Mouse (Mus musculus): Measurements from ENCODE around the gene Tcf15.

The Tcf15 gene

DNA sequence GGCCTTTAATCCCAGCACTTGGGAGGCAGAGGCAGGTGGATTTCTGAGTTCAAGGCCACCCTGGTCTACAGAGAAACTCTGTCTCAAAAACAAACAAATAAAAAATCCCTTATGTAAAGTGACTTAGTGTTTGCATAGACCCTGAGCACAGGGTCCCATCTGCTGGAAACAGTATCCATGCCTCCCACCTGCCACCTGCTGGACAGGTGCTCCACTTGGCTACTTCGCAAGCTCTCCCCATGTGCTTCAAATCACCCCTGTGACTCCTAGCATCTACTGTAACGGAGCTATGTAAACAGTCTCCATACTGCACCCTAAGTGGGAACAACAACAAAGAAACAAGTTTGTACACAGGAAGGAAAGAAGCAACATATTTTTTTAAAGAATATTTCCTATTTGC lies 14.8 kb upstream of the Tcf15 start:
- DNase-seq, result no peak

DNA sequence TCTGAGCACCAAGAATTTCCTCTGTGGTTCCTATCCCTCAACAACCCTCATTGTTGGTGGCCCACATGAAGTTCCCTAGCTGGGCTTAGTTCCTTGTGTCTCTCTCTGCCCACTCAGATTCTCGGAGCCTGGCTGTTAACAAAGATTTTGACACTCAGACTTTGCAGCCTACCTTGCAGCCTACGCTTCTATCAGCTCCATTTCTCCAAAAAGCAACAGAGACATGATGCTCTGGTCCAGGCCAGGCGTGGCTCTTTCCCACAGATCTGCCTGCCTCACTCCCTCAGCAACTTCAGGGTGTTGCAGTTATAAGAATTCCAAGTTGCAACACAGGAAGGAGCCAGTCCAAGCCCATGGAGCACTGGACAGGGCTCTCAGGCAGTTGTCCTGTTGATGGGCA lies 13.6 kb upstream of the Tcf15 start:
- DNase-seq, result no peak

DNA sequence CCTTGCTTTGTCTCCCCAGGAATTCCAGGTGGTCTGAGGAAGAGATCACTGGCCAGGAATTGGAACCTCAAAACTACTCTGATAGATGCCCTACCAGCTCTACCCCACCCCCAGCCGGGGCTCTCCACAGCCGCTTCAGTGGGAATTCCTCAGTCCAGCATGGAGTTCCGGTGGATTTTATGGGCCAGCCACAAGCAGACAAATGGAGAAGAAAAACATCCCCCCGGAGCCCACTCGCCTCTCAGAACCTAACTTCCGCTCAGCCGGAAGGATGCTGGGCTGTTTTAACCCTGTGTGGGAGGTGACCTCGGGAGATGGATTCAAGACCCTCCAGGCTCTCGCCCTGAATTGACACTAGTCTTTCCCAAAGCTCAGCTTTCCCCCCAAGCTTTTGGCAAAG lies 11.3 kb upstream of the Tcf15 start:
- no peak for DNase-seq

DNA sequence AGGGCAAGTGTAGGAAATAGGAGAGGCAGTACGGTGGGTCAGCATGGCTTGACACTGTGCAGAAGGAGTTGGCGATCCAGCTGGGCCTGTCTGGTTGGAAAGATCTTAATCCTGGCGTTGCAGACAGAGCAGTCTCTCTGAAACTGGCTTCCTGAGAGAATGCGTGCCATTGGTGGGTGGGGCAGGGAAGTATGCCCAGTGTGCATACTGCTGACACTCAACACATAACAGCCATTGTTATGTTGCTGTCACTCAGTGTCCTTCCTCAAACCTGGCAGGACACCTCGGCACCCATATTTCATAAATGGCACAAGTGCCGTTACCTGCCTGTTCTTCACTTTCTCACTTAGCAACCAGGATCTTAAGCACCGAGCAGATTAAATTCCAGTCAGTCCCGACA lies 10.7 kb upstream of the Tcf15 start:
- no peak for DNase-seq

DNA sequence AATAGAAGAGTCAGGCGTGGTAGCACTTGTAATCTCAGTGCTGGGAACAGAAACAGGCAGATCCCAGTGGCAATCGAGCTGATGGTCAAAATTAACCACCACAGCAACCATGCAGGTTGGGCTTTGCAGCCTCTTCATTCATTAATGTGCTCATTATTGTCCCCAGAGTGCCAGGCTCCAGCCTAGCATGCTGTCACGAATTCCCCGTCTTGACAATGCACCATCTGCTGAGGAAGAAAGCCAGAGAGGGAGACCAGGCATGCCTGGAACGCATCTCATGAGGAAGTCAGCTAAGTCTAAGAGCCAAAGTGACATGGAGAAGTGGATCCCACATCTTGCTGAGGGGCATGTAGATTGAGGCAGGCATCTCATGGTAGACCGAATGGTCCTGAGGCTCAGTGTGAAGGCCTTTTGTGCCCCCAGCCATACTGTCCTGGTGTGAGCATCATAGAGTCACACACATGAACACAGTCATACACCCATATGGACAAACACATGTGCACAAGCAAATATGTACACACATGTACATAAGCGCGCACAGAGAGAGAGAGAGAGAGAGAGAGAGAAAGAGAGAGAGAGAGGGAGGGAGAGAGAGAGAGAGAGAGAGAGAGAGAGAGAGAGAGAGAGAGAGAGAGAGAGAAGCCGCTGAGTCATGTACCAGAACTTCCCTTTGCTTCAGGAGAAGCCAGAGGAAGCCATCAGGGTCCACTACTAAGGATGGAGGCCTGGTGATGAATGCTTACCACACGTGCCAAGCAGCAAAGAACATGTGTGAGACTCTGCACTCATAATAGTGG lies 4.0 kb upstream of the Tcf15 start:
- peak; percentile 37 to 41 for DNase-seq

DNA sequence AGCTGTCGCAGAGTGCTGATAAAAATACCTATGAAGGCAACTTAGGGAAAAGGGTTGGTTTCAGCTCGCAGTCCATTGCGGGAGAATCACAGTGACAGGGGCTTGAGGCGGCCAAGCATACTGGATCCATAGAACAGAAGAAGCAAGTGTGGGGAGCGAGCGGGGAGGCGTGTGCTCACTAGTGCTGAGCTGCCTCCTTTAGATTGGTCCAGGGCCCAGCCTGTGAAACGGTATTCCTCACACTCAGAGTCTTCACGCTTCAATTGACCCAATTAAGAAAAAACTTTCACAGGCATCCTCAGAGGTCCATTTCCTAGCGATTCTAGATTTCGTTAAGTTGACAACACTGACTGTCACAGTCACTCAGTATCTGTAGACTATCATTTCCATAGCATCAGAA lies 2.4 kb upstream of the Tcf15 start:
- DNase-seq, result no peak

DNA sequence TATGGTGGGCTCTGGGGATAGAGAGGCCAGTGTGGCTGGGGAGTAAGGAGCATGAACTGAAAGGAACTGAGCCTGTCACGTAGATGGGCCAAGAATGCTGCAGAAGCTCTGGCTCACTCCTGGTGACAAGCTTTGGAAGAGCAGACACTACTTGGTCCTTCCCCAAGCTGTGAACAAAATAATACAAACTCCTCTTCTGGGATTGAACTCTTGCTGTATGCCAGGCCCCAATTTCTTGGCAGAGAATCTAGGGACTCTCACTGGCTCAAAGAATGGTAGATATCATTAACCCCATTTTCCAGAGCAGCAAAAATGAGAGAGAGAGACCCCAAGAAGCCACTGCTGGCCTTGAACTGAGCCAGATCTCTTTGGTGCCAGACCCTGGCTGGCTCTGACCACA lies 1.9 kb upstream of the Tcf15 start:
- no peak for DNase-seq

DNA sequence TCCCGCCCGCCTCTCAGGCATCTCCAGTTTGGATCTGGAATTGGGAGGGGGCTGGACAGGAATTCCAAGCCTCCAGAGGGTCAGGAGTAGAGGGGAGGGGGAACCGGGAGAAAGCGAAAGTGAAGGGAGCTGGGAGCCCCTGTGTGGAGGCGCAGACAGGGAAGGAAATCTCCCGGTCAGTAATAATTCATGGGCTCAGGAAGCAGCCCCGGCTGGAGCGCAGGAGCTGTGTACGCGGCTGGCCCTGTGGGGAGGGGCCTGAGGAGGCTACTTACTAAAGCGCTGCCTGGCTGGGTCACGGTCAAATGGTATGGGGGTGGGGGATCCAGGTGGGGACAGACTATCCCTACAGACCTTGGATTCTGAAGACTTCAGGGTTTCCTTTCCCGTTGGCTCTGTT lies 1.3 kb upstream of the Tcf15 start:
- DNase-seq, result no peak

DNA sequence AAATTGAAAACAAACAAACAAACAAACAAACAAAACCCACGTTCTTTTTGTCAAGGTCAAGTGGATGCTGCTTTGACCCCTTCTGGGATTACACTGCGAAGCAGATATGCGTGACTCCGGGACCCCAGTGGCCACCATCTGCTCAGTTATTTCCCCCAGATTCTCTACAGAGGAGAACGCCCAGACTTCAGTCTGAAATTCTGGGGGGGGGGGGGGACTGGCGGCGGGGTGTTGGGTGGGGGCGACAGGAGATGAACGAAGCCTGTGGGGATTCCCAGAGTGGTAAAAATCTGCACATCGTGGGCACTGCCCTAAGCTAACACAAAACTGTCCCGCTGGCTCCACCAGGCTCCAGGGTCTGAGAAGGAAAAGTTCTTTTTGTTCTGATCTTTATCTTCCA lies 790 bp upstream of the Tcf15 start:
- DNase-seq, result no peak

DNA sequence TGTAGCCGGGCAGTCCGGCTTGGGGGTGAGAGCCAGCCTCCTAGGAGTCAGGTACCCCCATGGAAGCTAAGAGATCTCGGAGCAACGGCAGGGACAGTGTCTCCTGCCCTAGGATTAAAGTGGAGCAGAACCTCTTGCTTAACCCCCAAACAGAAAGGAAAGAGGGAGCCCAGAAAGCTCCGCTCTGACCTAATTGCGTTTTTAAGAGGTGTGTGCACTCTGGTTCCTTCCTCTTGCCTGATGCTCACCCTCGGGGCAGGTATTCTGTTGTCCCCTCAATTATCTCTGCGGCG lies 743 bp downstream of the Tcf15 start:
- no peak for DNase-seq

DNA sequence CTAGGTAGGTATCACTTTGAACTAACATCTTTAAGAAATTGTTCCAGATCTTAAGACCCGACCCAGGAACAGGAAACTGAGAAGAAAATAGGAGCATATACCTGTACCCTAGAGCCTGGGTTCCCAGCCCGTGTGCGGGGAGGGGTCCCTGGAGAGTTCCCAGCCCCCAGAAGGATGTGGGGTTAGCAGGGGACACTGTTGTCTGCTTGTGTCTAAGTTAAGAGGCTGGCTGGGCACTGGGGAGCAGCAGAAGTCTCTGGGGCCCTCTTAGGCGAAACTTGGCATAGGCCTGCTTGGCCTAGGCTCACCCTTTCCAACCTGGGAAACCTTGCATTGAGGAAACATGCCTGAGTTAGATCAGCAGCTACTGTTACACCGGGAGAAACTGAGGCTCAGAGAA lies 1.1 kb downstream of the Tcf15 start:
- no peak for DNase-seq

DNA sequence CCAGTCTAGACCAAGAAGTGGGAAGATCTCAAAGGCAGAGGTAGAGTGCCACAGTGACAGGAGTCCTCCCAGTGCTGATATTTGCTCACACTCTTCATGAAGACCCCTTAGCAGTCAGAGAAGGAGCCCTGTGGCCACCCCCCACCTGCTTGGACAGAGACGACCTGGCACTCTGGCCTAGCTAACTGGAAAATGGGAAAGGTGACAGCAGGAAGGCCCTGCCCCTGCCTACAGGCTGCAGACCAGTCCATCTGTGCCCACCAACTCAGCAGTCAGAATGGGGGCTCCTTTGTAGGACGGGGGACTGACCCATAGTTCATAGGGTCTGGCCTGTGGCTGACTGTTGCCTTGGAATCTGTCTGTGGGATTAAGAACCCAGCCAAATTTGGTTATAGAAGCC lies 2.4 kb downstream of the Tcf15 start:
- no peak for DNase-seq

DNA sequence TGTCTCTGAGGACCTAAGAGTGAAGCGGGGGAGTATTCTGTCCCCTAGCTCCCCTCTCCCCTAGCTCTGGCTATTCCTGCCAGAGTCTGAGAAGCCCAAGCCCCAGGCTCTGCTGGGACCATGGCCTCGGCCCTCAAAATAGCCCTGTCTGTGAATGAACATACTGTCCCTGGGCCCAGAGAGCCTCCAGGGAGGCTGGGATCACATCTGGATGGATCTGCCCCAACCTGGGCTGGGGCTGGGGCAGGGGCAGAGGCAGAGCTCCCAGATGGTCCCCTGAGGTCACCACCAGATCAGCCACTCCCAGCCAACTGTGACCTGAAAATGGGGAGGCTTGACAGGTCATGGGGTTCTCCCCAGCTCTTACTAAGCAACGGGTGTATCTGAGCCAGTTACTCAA lies 3.7 kb downstream of the Tcf15 start:
- DNase-seq, result no peak

DNA sequence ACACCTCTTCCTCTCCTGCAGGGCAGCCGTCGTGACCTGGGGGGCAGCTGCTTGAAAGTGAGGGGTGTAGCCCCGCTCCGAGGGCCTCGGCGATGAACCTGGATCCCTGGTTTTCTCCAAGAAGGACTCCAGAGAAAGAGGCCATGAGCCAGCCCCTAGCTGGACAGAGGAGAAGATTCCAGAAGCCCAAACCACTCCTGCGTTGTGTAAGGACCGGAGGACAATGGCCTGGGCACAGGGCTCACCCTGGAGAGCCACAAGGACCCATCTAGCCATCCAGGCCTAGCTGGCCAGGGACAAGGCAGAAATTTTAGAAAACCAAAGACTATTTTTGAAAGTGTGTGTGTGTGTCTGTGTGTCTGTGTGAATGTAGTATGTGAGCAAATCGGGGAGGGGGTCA lies 5.3 kb downstream of the Tcf15 start:
- DNase-seq, result no peak

DNA sequence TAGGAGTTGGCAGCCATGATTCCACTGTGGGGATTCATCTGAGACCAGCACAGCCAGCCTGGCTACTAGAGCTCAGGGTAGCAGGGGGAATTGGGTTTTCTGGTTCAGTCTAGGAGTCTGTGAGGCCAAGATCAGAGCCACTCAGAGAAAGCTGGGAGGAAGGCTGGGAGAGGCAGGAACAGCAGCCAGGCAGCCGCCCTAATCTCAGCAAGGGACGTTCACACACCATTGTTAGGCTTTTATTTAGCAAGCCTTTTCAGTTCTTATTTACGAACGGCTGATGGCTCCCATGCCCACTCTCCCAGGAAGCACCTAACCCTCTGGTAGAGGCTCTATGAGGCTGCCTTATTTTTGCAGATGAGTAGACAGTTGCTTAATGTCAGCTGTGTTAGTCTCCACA lies 6.5 kb downstream of the Tcf15 start:
- DNase-seq, result no peak

DNA sequence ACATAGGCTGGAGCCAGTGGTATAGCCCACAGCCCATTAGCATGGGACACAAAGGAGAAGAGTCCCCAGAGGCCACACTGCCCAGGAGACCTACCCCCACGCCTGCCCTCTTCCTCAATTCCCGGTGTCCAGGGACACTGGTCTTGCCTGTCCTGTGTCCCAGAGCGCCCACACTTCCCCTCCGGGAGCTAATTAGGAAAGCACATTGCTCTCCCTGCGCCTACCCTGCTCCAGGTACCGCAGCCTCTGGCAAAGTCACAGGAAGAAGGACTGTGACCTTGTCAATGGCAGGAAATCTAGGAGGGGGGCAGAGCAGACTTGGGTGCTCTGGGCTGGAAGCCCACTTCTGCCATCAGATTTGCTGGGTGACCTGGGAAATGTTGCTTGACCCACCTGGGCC lies 7.0 kb downstream of the Tcf15 start:
- DNase-seq, result no peak

DNA sequence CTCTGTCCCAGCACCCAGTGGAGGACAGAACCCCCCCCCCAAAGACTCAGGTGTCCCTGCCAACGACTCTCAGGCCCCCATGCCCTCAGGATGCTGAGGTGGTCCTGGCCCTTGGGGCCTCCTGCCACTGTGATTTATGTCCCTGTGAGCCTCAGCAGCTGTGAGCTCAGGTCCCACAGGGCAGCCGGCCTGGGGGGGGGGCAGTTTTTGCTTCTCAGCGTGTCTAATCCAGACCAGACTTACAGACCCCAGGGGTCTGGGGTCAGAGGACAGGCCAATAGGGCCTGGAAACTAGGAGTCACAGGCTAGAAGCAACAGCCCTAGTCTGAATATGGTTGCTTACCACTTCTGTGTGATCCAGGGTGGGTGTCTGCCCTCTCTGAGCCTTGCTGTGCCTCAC lies 10.0 kb downstream of the Tcf15 start:
- DNase-seq, result no peak

DNA sequence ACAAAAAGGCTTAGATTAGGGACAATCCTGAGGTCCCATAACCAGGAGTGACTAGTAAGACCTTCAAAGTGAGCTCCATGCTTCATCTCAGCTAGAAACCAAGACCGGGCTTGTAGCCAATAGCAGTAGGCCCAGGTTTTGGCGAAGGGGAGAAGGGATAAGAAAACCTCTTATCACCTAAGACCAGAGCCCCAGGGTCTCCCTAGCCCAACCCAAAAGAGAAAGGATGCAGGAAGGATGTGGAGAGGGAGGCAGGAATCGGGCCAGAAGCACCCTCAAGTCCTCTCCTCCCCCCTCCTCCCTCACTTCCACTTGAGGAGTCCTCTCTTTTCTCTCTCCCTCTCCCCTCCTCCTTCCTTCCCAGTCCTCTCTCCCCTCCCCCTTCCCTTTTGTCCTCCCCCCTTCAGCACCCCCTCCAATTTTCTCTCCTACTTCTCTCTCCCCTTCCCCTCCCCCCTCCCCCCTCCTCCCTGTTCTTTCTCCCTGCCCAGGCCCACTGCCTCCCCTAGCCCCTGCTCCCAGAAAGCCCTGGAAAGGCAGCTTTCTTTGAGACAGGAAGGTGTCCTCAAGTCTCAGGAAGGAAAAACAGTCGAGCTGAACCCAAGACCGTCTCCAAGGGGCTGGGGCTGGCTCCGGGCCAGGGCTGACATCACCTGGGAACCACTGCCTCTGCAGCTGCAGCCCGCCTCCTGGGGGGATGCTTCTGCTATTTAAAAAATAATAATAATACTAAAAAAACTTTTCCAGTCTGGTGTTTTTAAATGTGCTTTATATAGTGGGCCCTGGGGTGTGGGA lies 12.2 kb downstream of the Tcf15 start:
- no peak for DNase-seq

DNA sequence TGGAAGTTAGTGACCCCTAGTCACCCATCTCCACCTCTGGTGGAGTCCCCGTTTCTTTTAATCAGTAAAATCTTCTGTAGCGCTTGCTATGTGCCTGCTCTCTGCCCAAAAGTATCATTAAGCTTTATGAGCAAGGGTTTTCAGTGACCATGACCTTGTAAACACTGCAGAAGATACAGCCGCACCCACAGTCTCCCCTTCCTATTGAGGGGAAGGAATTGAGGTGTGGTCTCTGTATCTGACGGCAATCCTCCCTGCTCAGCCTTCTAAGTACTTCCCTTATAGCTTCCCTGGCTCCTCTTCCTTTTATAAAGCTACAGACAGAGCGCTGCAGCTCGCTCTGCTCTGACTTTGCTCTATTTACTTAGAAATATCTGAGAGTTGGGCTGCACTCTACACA lies 13.1 kb downstream of the Tcf15 start:
- DNase-seq, result no peak

DNA sequence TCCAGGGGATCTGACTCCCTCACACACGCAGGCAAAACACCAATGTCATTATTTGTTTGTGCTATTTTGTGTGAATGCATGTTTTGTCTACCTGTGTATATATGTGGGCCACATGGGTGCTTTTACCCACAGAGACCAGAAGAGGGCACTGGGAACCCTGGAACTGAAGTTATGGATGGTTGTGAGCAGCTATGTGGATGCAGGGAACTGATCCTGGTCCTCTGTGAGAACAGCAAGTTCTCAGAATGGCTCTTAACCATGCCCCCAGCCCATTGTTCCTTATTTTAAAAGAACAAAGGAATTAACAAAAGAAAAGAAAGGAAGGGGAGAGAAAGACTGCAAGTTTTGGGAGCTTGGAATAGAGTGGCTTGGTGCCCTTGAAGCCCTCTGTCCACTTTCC lies 16.1 kb downstream of the Tcf15 start:
- DNase-seq, result no peak

DNA sequence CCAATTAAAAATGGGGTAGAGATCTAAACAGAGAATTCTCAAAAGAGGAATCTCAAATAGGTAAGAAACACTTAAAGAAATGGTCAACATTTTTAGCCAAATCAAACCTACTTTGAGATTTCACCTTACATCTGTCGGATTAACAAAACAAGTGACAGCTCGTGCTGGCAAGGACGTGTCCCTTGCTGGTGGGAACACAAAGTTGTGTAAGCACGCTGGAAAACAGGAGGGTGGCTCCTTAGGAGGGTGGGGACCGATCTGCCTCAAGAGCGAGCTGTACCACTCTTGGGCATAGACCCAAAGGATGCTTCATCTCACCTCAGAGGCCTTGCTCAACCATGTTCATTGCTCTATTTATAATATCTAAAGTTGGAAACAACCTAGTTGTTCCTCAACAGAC lies 22.9 kb downstream of the Tcf15 start:
- no peak for DNase-seq

DNA sequence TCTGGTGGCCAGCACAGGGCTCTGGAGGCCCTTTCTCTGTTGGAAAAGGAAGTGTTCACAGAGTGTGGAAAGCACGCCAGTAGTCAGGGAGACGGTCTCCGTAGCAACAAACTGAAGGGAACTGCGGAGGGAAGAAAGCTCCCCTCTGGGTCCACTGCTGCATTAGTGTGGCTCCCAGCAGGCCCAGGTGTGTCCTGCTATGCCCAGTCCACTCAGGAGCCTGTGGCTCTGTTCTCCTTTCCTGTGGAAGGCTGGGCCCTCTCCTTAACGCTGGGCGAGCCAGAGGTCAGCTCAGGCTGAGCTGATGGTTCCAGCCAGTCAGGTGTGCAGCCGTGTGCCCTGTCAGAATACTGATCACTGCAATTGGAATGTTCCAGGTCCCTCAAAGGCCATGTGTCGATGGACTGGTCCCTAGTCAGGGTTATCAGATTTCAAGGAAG lies 24.5 kb downstream of the Tcf15 start:
- DNase-seq, result no peak

DNA sequence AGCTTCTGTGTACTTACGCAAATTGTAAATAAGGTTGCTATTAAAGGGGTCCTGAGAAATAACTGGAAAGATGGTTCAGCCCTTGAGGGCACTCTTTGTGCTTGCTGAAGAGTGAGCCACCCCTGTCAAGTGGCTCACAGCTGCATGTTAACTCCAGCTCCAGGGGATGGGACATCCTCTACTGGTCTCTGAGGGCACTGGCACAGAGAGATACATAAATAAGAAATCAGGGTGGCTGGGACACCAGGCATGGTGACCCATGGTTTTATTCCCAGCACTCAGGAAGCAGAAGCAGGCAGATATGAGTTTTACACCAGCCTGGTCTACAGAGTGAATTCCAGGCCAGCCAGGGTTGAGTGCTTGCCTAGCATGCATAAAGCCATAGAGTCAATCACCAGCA lies 26.0 kb downstream of the Tcf15 start:
- no peak for DNase-seq

DNA sequence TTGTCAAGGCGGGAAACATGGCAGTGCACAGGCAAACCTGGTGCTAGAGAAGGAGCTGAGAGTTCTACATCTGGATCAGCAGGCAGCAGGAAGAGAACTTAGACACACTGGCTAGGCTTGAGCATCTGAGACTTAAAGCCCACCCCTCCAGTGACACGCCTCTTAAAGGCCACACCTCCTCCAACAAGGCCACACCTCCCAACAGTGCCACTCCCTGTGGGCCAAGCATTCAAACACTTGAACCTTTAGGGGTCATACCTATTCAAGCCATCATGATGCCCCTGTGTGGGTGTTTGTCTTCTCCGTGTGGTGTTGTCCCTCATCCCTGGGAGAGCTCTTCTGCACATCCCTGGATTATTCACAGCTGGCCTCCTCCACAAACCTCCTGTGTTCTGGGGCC lies 31.5 kb downstream of the Tcf15 start:
- DNase-seq, result no peak

DNA sequence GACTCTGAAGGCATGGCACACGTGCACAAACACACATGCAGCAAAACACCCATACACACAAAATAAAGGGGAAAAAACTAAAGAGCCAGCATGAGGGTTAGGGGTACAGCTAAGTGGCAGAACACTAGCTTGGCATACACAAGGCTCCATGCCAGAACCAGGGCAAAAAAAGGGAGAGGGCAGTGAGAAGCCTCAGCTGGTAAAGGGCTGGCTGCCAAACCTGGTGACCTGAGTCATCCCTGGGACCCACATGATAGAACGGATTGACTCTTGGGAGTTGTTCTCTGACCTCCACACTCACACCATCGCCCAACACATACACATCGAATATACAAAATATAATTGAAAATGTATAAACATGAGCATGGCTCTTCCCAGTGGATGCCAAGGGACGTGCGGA lies 33.3 kb downstream of the Tcf15 start:
- no peak for DNase-seq

Measured in cerebellum, postnatal 36 days (tissue).